Mouse (Mus musculus) forebrain, embryonic 11.5 days (tissue): ENCODE results near the gene Stox2. TPM values are rescaled to one million over a fixed set of nuclear protein-coding genes. Genes with fewer than 3 reads are reported as not detected.
A peak's percentile ranks its signal among the peaks of the same experiment; 100 is the strongest.

ENCODE experiments used
- ATAC-seq: fragments of 200-750 bp; cut with Nextera tagmentation; replicated peaks from 2 replicates; pipeline ENCODE4 v1.8.0; 2017; ENCODE audit warnings: moderate TSS enrichment; ENCODE audit not compliant: low FRiP score
- DNase-seq: peaks from one replicate; pipeline ENCODE4 v3.0.0-alpha.2; 2017; ENCODE audit warnings: low spot score
- H3K27ac ChIP-seq: fragments of 300-500 bp; sonication (generic); 2 replicates; pipeline ENCODE4 v1.5.1; 2014; ENCODE audit warnings: low read depth, low read length
- H3K27me3 ChIP-seq: fragments of 300-500 bp; sonication (generic); 2 replicates; pipeline ENCODE4 v1.6.1; 2014; ENCODE audit warnings: mild to moderate bottlenecking, low read length, mixed read lengths; ENCODE audit not compliant: control insufficient read depth, insufficient read depth
- H3K36me3 ChIP-seq: fragments of 300-500 bp; sonication (generic); 2 replicates; pipeline ENCODE4 v1.6.1; 2014; ENCODE audit warnings: mild to moderate bottlenecking, low read length, moderate library complexity, mixed read lengths; ENCODE audit not compliant: control insufficient read depth, insufficient read depth
- H3K4me1 ChIP-seq: fragments of 300-500 bp; sonication (generic); replicated peaks from 2 replicates; pipeline ENCODE4 v1.6.1; 2014; ENCODE audit warnings: low read length, mixed read lengths; ENCODE audit not compliant: control insufficient read depth, insufficient read depth
- H3K4me2 ChIP-seq: fragments of 300-500 bp; sonication (generic); 2 replicates; pipeline ENCODE4 v1.6.1; 2014; ENCODE audit warnings: low read depth, mild to moderate bottlenecking, low read length, moderate library complexity, mixed read lengths; ENCODE audit not compliant: severe bottlenecking
- H3K4me3 ChIP-seq: fragments of 300-500 bp; sonication (generic); 2 replicates; pipeline ENCODE4 v1.5.1; 2014; ENCODE audit warnings: low read depth, low read length
- H3K9ac ChIP-seq: fragments of 300-500 bp; sonication (generic); 2 replicates; pipeline ENCODE4 v1.6.1; 2014; ENCODE audit warnings: low read length
- H3K9me3 ChIP-seq: fragments of 300-500 bp; sonication (generic); 2 replicates; pipeline ENCODE4 v1.6.1; 2016; ENCODE audit warnings: low read length, mixed read lengths; ENCODE audit not compliant: control insufficient read depth
- WGBS: fragments of 180-500 bp; shearing (Covaris S2); extraction: QIAGEN DNeasy Blood & Tissue Kit; methylation state at CpG from one replicate; pipeline ENCODE4 v1.1.7; 2014; 5-methylcytosine and 5-hydroxymethylcytosine counted together
- polyA plus RNA-seq: library from polyadenylated mRNA; unstranded; fragments of >200 nt; fragmentation: Nextera tagmentation; extraction: Ambion mirVana; gene quantifications from 2 replicates; pipeline ENCODE4 v1.2.1, GENCODE M21; 2014

Gene Stox2
- polyA plus RNA-seq, 1 experiment from 2014 or later, result 34.6 TPM

DNA sequence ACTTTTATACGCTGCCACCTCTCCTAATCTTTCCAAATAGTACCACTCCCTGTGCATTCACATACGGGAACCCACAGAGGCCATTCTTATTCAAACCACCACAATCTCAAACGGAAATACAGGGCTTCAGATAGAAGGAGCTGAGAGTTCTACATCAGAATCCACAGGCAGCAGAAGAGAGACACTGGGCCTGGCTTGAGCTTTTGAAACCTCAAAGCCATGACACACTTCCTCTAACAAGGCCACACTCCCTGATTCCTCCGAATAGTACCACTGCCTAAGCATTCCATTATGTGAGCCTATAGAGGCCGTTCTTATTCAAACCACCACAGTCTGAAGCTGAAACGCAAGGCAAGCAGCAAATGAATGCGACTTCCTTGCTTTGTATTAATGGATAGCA is 69.5 kb downstream of the Stox2 start:
- no peaks in the 10 kb centered on the region for H3K36me3 ChIP-seq
- DNase-seq (no peak), ATAC-seq (no peak)
- no peaks in the 10 kb centered on the region for H3K9me3 ChIP-seq
- 93% methylated on average over 7 of the region's 7 CpGs for WGBS
- H3K27me3 ChIP-seq, result no peaks in the 10 kb centered on the region
- no peak overlapping the region for H3K9ac ChIP-seq
- H3K4me3 ChIP-seq, result no peak overlapping the region
- H3K4me1 ChIP-seq, result no peaks in the 10 kb centered on the region
- H3K4me2 ChIP-seq, result no peak overlapping the region
- no peak overlapping the region for H3K27ac ChIP-seq

DNA sequence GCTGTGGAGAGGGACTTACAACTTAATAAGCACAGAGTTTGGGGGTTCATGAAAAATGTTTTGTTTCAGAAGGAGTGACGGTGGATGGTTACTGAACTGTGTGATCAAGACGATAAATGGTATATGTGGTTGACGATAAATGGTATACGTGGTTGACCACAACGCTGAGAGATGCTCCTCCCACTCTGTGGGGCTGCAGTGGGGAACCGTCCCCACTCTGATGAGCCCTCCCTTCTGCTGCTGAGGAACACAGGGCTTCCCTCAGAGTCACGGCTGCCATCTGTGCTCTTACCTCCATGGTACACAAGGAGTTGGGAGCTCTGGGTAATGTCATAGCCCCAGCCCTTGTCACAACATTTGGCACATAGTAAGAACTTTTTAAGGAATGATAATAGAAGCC is 72.4 kb downstream of the Stox2 start:
- Histone ChIP-seq H3K36me3 (no peaks in the 10 kb centered on the region), H3K9ac (no peak overlapping the region), H3K27ac (no peak overlapping the region), H3K4me3 (no peak overlapping the region), H3K4me1 (peaks cover 8% of the 10 kb centered on the region; the same call in 1 of the 2 replicates), H3K4me2 (no peak overlapping the region), H3K9me3 (no peaks in the 10 kb centered on the region), H3K27me3 (no peaks in the 10 kb centered on the region)
- 91% methylated on average over 7 of the region's 7 CpGs for WGBS
- DNase-seq, result no peak
- ATAC-seq, result no peak

DNA sequence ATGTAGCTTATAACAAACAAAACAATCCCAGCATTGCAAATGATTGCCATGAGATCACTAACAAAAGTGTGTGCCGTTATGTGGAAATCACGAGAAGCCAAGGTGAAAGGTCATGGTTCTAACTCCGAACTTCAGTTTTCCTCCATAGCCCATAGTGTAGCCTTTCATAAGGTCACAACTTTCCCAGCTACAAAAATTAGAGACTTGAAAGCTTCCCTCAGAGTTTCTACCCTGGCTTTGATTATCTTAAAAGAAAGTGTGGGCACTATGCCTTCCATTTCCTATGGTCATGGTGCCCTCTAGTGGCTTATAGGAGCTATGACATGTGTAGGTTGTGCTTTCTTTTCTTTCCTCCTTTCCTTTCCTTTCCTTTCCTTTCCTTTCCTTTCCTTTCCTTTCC is 74.6 kb downstream of the Stox2 start:
- DNase-seq (no peak), ATAC-seq (peak; percentile 34; the same call in 1 of the 2 replicates)
- 27% methylated on average over 3 of the region's 3 CpGs for WGBS
- Histone ChIP-seq H3K4me2 (no peak overlapping the region), H3K9me3 (no peaks in the 10 kb centered on the region), H3K36me3 (no peaks in the 10 kb centered on the region), H3K9ac (no peak overlapping the region), H3K27me3 (no peaks in the 10 kb centered on the region), H3K4me3 (no peak overlapping the region), H3K27ac (no peak overlapping the region), H3K4me1 (peaks cover 8% of the 10 kb centered on the region; the same call in 1 of the 2 replicates)

DNA sequence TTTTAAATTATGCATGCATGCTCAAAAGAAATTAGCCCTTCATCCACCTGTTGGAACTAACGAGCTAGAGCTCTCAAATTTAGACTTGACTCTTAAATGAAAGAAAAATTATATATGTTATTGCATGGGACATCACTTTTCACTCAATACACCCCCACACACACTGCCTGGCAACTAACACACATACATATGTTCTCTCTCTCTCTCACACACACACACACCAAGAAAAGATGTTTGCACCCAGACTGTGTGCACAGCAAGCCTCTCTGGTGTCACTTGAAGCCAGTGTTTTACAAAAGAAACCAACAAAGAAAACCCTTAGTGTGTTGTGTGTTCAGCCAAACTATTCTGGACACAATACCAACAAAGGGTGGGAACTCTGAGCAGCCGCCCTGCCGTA is 75.1 kb downstream of the Stox2 start:
- no peak overlapping the region for H3K27ac ChIP-seq

DNA sequence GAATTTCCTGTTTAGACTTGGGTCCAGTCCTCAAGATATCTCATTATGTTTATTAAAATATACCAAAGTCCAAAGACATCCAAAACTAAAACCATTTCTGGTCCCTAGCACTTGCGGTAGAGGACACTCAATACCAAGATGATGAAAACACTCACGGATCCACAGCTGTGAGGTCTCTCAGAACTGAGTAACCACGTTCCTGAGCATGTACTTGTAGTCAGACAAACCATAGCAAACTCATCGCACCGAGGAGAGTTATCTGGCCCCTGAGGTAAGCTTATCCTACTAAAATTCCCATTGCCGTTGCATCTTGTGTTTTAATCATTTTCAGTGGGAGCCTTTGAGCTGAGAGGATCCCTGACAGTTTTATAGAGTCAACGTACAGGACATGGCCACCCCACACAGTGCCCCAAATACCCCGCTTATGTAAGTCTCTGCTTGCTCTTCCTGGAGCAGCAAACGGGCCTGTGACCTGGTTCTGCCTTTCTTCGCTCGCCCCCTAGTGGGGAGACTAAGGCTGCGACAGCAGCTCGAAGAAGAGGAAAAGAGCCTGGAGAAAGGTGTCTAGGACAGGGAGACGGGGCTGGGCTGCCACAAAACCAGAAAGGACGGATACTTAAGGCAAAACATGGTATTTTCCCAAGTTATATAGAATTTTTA is 75.6 kb downstream of the Stox2 start:
- WGBS, result 30% methylated on average over 15 of the region's 15 CpGs
- H3K9ac ChIP-seq, result peak overlapping the region; percentile 21; the same call in 1 of the 2 replicates
- H3K27ac ChIP-seq, result no peak overlapping the region
- ATAC-seq (peak; percentile 82), DNase-seq (peak; percentile 91)
- no peaks in the 10 kb centered on the region for H3K36me3 ChIP-seq
- H3K4me3 ChIP-seq, result no peak overlapping the region
- peaks cover 8% of the 10 kb centered on the region; the same call in 1 of the 2 replicates for H3K4me1 ChIP-seq
- H3K9me3 ChIP-seq, result no peaks in the 10 kb centered on the region
- no peak overlapping the region for H3K4me2 ChIP-seq
- H3K27me3 ChIP-seq, result no peaks in the 10 kb centered on the region

More for the DNA sequence above, 75.1 kb downstream of the Stox2 start:
- H3K4me1 ChIP-seq, result peaks cover 8% of the 10 kb centered on the region; the same call in 1 of the 2 replicates
- DNase-seq, result no peak
- no peak overlapping the region for H3K4me3 ChIP-seq
- no peaks in the 10 kb centered on the region for H3K27me3 ChIP-seq
- 41% methylated on average over 3 of the region's 3 CpGs for WGBS
- no peak overlapping the region for H3K9ac ChIP-seq
- H3K36me3 ChIP-seq, result no peaks in the 10 kb centered on the region
- no peak overlapping the region for H3K4me2 ChIP-seq
- H3K9me3 ChIP-seq, result no peaks in the 10 kb centered on the region
- ATAC-seq, result peak; percentile 34; the same call in 1 of the 2 replicates

DNA sequence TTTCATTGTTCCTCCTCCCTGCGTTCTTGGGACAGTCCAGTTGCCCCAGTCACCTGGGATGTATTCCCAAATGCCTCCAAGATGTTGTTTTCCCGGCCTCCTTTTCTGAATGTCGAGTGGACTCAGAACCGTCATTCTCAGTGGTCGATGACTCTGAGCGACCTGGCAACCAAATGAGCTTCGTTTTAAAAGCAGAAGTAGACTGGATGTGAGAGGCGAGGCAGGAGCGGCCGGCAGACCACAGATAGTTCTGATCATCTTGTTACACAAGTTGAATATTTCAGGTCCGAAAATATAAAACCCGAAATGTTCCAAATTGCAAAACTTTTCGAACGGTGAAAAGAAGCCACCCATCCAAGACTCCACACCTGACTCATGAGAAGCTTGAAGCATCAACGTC is 76.2 kb downstream of the Stox2 start:
- WGBS, result 86% methylated on average over 15 of the region's 15 CpGs
- no peak overlapping the region for H3K4me3 ChIP-seq
- no peak for DNase-seq
- H3K27ac ChIP-seq, result no peak overlapping the region
- no peaks in the 10 kb centered on the region for H3K27me3 ChIP-seq
- peaks cover 10% of the 10 kb centered on the region; the same call in 1 of the 2 replicates for H3K4me1 ChIP-seq
- no peak overlapping the region for H3K4me2 ChIP-seq
- no peaks in the 10 kb centered on the region for H3K9me3 ChIP-seq
- no peak for ATAC-seq
- no peaks in the 10 kb centered on the region for H3K36me3 ChIP-seq
- H3K9ac ChIP-seq, result no peak overlapping the region

DNA sequence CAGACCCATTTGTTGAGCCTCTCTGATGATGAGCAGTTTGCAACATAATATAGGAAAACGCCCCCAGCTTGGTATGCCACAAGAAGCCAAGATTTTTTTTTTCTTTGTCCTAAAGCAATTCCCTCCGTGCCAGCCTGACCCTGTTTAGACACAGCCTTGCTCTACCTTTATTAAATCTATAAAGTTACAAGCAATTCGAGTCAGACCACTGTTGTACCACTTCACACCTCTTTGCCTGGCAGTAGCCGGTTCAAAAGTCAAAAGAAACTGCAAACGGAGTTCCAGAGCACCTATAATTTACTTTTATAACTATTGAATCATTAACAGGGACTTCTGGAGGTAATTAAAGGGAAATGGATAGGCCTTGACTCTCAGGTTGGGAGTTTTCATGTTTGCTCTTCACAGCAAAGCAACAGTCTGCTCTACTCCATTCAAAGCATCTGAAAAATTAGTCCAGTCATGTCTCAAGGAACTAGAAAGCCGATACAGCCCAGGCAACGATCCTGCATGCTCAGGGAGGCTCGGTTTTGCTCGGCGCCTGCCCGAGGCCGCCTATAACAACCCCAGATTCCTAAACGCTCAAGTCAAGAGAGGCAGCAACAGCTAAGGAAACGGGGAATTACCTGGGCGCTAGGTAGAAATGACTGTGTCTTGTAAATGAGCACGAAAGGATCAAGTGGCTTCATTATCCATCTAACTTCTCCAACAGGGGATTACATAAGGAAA is 77.0 kb downstream of the Stox2 start:
- ATAC-seq, result no peak
- Histone ChIP-seq H3K4me1 (peaks cover 10% of the 10 kb centered on the region; the same call in 1 of the 2 replicates), H3K4me2 (no peak overlapping the region), H3K27ac (no peak overlapping the region), H3K4me3 (no peak overlapping the region), H3K9me3 (no peaks in the 10 kb centered on the region), H3K27me3 (no peaks in the 10 kb centered on the region), H3K9ac (no peak overlapping the region), H3K36me3 (no peaks in the 10 kb centered on the region)
- WGBS, result 72% methylated on average over 16 of the region's 16 CpGs
- DNase-seq, result no peak

DNA sequence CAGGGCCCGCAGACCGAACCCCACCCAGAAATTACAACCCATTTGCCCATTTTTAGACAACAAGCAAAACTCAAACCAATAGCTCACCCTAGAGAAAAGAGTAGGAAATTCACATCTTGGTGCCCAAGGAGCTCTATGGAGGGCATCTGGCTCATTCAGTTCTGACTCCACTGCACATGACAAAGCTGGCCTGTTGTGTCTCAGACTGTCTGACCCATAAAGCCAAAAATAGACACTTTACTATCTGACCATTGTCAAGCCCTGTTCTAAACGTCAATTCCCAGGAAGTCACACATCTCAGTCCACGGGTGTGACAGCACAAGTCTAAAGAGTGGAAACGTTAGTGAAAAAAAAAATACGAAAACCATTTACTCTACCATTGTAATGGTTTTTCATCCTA is 79.1 kb downstream of the Stox2 start:
- no peak for ATAC-seq
- no peaks in the 10 kb centered on the region for H3K36me3 ChIP-seq
- peaks cover 10% of the 10 kb centered on the region; the same call in 1 of the 2 replicates for H3K4me1 ChIP-seq
- no peak overlapping the region for H3K4me2 ChIP-seq
- no peaks in the 10 kb centered on the region for H3K9me3 ChIP-seq
- H3K27ac ChIP-seq, result no peak overlapping the region
- WGBS, result 86% methylated on average over 6 of the region's 6 CpGs
- no peaks in the 10 kb centered on the region for H3K27me3 ChIP-seq
- H3K4me3 ChIP-seq, result no peak overlapping the region
- H3K9ac ChIP-seq, result no peak overlapping the region
- DNase-seq, result no peak
